Mouse (Mus musculus): ENCODE data around the gene Gm27021.

GRCm38 (mm10) chr8:120684082-120684481 is 16.2 kb upstream of the Gm27021 start:
- TF ChIP-seq BHLHE40 (IDR thresholded peaks at IDR 0.05; ENCODE audit: borderline replicate concordance, low read depth, low read length) (no peak), POLR2A (IDR thresholded peaks at IDR 0.05; ENCODE audit: control insufficient read depth in 1 of 2, insufficient read depth in 1 of 2, low read depth in 1 of 2, low read length in 2 of 2, poor library complexity in 1 of 2) (no peak), EP300 (IDR thresholded peaks at IDR 0.05; ENCODE audit: low read depth in 1 of 2, low read length in 2 of 2) (no peak), CTCF (IDR thresholded peaks at IDR 0.05 in 2 of 3, conservative IDR thresholded peaks at IDR 0.05 in 1 of 3; ENCODE audit: control insufficient read depth in 1 of 3, insufficient read depth in 1 of 3, low read depth in 2 of 3, low read length in 3 of 3, poor library complexity in 1 of 3, severe bottlenecking in 1 of 3) (no peak), GABPA (IDR thresholded peaks at IDR 0.05; ENCODE audit: low read depth, low read length) (no peak), HCFC1 (IDR thresholded peaks at IDR 0.05; ENCODE audit: low read depth, low read length) (no peak), MEF2A (IDR thresholded peaks at IDR 0.05; ENCODE audit: extremely low read depth, insufficient replicate concordance, low read depth, low read length, poor library complexity, severe bottlenecking) (no peak), SMC3 (IDR thresholded peaks at IDR 0.05; ENCODE audit: low read depth, low read length) (no peak), TAL1 (IDR thresholded peaks at IDR 0.05; ENCODE audit: low read length) (no peak), MAFK (IDR thresholded peaks at IDR 0.05; ENCODE audit: borderline replicate concordance, low read depth, low read length) (no peak), ETS1 (IDR thresholded peaks at IDR 0.05; ENCODE audit: low read depth, low read length) (no peak), ZC3H11A (IDR thresholded peaks at IDR 0.05; ENCODE audit: low read depth, low read length) (no peak), SIN3A (IDR thresholded peaks at IDR 0.05; ENCODE audit: low read length) (no peak), TBP (IDR thresholded peaks at IDR 0.05; ENCODE audit: low read depth, low read length) (no peak)

Data from MEL (cell line).